Mouse (Mus musculus): ENCODE results near the gene Zbtb20. TPM values are rescaled to one million over a fixed set of nuclear protein-coding genes. Genes with fewer than 3 reads are reported as not detected.
A peak's percentile ranks its signal among the peaks of the same experiment; 100 is the strongest.

The Zbtb20 gene
- total and polyA plus RNA-seq, 3 experiments, result 31.1 to 199 (median 161) TPM

- Histone ChIP-seq H3K4me3 (peak overlapping the region; percentile 65), H3K27me3 (ENCODE audit: control insufficient read depth, insufficient read depth, low read length) (no peaks in the 10 kb centered on the region), H3K79me2 (replicated peaks; ENCODE audit: control insufficient read depth, insufficient read depth, low read length) (no peaks in the 10 kb centered on the region), H3K27ac (peak overlapping the region; percentile 95), H3K4me1 (ENCODE audit: control insufficient read depth, insufficient read depth, low read length) (no peaks in the 10 kb centered on the region; the same call in 1 of the 2 replicates), H3K36me3 (ENCODE audit: control insufficient read depth, insufficient read depth, low read length) (peaks cover 4% of the 10 kb centered on the region), H3K9ac (ENCODE audit: low read depth, low read length) (peak overlapping the region; percentile 87)
- WGBS, result 1% methylated on average over 30 of the region's 62 CpGs
- intact Hi-C loops (cut with DNase I), result loop anchor here (1.0 to 5.0 kb wide), 3 partner anchors 31 to 701 kb away; no protein-coding TSS in a partner anchor
- TF ChIP-seq CTCF (IDR thresholded peaks at IDR 0.05), result peak; percentile 41
- TF ChIP-seq EP300 (IDR thresholded peaks at IDR 0.05; ENCODE audit: insufficient read depth, low read depth, low read length), result 0 out of 2 replicates have a peak, but pooled peaks have one; percentile 31
- TF ChIP-seq POLR2A (IDR thresholded peaks at IDR 0.05; ENCODE audit: insufficient read depth, low read depth, low read length), result peak; percentile 73
- peak; percentile 89 to 92 for DNase-seq
Measured at GRCm38 (mm10) chr16:42876021-42877000, 630 bp downstream of the Zbtb20 start.

- Histone ChIP-seq H3K79me2 (replicated peaks; ENCODE audit: control insufficient read depth, insufficient read depth, low read length) (no peaks in the 10 kb centered on the region), H3K9ac (ENCODE audit: low read depth, low read length) (no peak overlapping the region), H3K4me1 (ENCODE audit: control insufficient read depth, insufficient read depth, low read length) (no peaks in the 10 kb centered on the region; the same call in 1 of the 2 replicates), H3K4me3 (no peak overlapping the region), H3K36me3 (ENCODE audit: control insufficient read depth, insufficient read depth, low read length) (peaks cover 3% of the 10 kb centered on the region), H3K27ac (no peak overlapping the region), H3K27me3 (ENCODE audit: control insufficient read depth, insufficient read depth, low read length) (no peaks in the 10 kb centered on the region)
- intact Hi-C loops (cut with DNase I), result no loop called here
- TF ChIP-seq CTCF (IDR thresholded peaks at IDR 0.05) (no peak), POLR2A (IDR thresholded peaks at IDR 0.05; ENCODE audit: insufficient read depth, low read depth, low read length) (no peak), EP300 (IDR thresholded peaks at IDR 0.05; ENCODE audit: insufficient read depth, low read depth, low read length) (no peak)
- DNase-seq, result no peak
- 85% methylated on average over 3 of the region's 3 CpGs for WGBS
Measured at GRCm38 (mm10) chr16:42880046-42880445, 4.4 kb downstream of the Zbtb20 start.

GRCm38 (mm10) chr16:42885538-42885937 is 9.9 kb downstream of the Zbtb20 start:
- Histone ChIP-seq H3K9ac (ENCODE audit: low read depth, low read length) (no peak overlapping the region), H3K36me3 (ENCODE audit: control insufficient read depth, insufficient read depth, low read length) (no peaks in the 10 kb centered on the region; the same call in 1 of the 2 replicates), H3K4me3 (no peak overlapping the region), H3K4me1 (ENCODE audit: control insufficient read depth, insufficient read depth, low read length) (peaks cover 2% of the 10 kb centered on the region), H3K79me2 (replicated peaks; ENCODE audit: control insufficient read depth, insufficient read depth, low read length) (no peaks in the 10 kb centered on the region; the same call in 1 of the 2 replicates), H3K27me3 (ENCODE audit: control insufficient read depth, insufficient read depth, low read length) (no peaks in the 10 kb centered on the region), H3K27ac (no peak overlapping the region; the same call in 1 of the 2 replicates)
- 64% methylated on average over 2 of the region's 2 CpGs for WGBS
- TF ChIP-seq POLR2A (IDR thresholded peaks at IDR 0.05; ENCODE audit: insufficient read depth, low read depth, low read length) (no peak), CTCF (IDR thresholded peaks at IDR 0.05) (no peak), EP300 (IDR thresholded peaks at IDR 0.05; ENCODE audit: insufficient read depth, low read depth, low read length) (no peak)
- intact Hi-C loops (cut with DNase I), result no loop called here
- no peak for DNase-seq

- intact Hi-C loops (cut with DNase I), result no loop called here
- H3K36me3 ChIP-seq (ENCODE audit: control insufficient read depth, insufficient read depth, low read length), result no peaks in the 10 kb centered on the region
- H3K27ac ChIP-seq, result no peak overlapping the region; the same call in 1 of the 2 replicates
- no peak overlapping the region for H3K9ac ChIP-seq (ENCODE audit: low read depth, low read length)
- no peak overlapping the region for H3K4me3 ChIP-seq
- TF ChIP-seq EP300 (IDR thresholded peaks at IDR 0.05; ENCODE audit: insufficient read depth, low read depth, low read length) (no peak), POLR2A (IDR thresholded peaks at IDR 0.05; ENCODE audit: insufficient read depth, low read depth, low read length) (no peak), CTCF (IDR thresholded peaks at IDR 0.05) (no peak)
- peaks cover 2% of the 10 kb centered on the region for H3K4me1 ChIP-seq (ENCODE audit: control insufficient read depth, insufficient read depth, low read length)
- DNase-seq, result no peak
- H3K79me2 ChIP-seq (replicated peaks; ENCODE audit: control insufficient read depth, insufficient read depth, low read length), result no peaks in the 10 kb centered on the region; the same call in 1 of the 2 replicates
- H3K27me3 ChIP-seq (ENCODE audit: control insufficient read depth, insufficient read depth, low read length), result no peaks in the 10 kb centered on the region
- whole genome bisulfite sequencing, result 86% methylated on average over 7 of the region's 7 CpGs
Measured at GRCm38 (mm10) chr16:42885964-42886363, 10.3 kb downstream of the Zbtb20 start.

GRCm38 (mm10) chr16:42897125-42897693 is 21.5 kb downstream of the Zbtb20 start:
- no peaks in the 10 kb centered on the region; the same call in 1 of the 2 replicates for H3K36me3 ChIP-seq (ENCODE audit: control insufficient read depth, insufficient read depth, low read length)
- WGBS, result 71% methylated on average over 3 of the region's 3 CpGs
- no peak for TF ChIP-seq POLR2A (IDR thresholded peaks at IDR 0.05; ENCODE audit: insufficient read depth, low read depth, low read length)
- no peak for TF ChIP-seq CTCF (IDR thresholded peaks at IDR 0.05)
- TF ChIP-seq EP300 (IDR thresholded peaks at IDR 0.05; ENCODE audit: insufficient read depth, low read depth, low read length), result no peak
- H3K27ac ChIP-seq, result no peak overlapping the region
- H3K4me3 ChIP-seq, result no peak overlapping the region
- DNase-seq, result peak; percentile 38 to 53
- no peak overlapping the region for H3K9ac ChIP-seq (ENCODE audit: low read depth, low read length)
- H3K4me1 ChIP-seq (ENCODE audit: control insufficient read depth, insufficient read depth, low read length), result peaks cover 1% of the 10 kb centered on the region; the same call in 1 of the 2 replicates
- intact Hi-C loops (cut with DNase I), result no loop called here
- H3K79me2 ChIP-seq (replicated peaks; ENCODE audit: control insufficient read depth, insufficient read depth, low read length), result peaks cover 3% of the 10 kb centered on the region; the same call in 1 of the 2 replicates
- H3K27me3 ChIP-seq (ENCODE audit: control insufficient read depth, insufficient read depth, low read length), result no peaks in the 10 kb centered on the region

Data from heart, adult 2 months (tissue).